Mouse (Mus musculus) forebrain, embryonic 13.5 days (tissue): ENCODE results near the gene Dmbx1. TPM values are rescaled to one million over a fixed set of nuclear protein-coding genes. Genes with fewer than 3 reads are reported as not detected.
A peak's percentile ranks its signal among the peaks of the same experiment; 100 is the strongest.

Experiments used
- ATAC-seq: fragments of 200-750 bp; cut with Nextera tagmentation; 2 replicates; pipeline ENCODE4 v1.8.0; 2017
- H3K27ac ChIP-seq: fragments of 300-500 bp; sonication (generic); 2 replicates; pipeline ENCODE4 v1.5.1; 2015; ENCODE audit warnings: inconsistent platforms, mild to moderate bottlenecking, moderate library complexity
- H3K27me3 ChIP-seq: fragments of 300-500 bp; sonication (generic); 2 replicates; pipeline ENCODE4 v1.6.1; 2015; ENCODE audit warnings: mild to moderate bottlenecking, inconsistent platforms
- H3K36me3 ChIP-seq: fragments of 300-500 bp; sonication (generic); 2 replicates; pipeline ENCODE4 v1.6.1; 2015; ENCODE audit warnings: mild to moderate bottlenecking, inconsistent platforms; ENCODE audit not compliant: poor library complexity, severe bottlenecking
- H3K4me1 ChIP-seq: fragments of 300-500 bp; sonication (generic); 2 replicates; pipeline ENCODE4 v1.6.1; 2015; ENCODE audit warnings: inconsistent platforms
- H3K4me2 ChIP-seq: fragments of 300-500 bp; sonication (generic); 2 replicates; pipeline ENCODE4 v1.6.1; 2015; ENCODE audit warnings: inconsistent platforms, mild to moderate bottlenecking, moderate library complexity
- H3K4me3 ChIP-seq: fragments of 300-500 bp; sonication (generic); 2 replicates; pipeline ENCODE4 v1.5.1; 2015; ENCODE audit warnings: mild to moderate bottlenecking, inconsistent platforms
- H3K9ac ChIP-seq: fragments of 300-500 bp; sonication (generic); 2 replicates; pipeline ENCODE4 v1.6.1; 2015; ENCODE audit warnings: mild to moderate bottlenecking, inconsistent platforms
- H3K9me3 ChIP-seq: fragments of 300-500 bp; sonication (generic); replicated peaks from 2 replicates; pipeline ENCODE4 v1.6.1; 2016; ENCODE audit warnings: inconsistent platforms
- WGBS: fragments of 180-500 bp; shearing (Covaris S2); methylation state at CpG from one replicate; pipeline ENCODE4 v1.1.7; 2015; 5-methylcytosine and 5-hydroxymethylcytosine counted together
- polyA plus RNA-seq: library from polyadenylated mRNA; unstranded; fragments of >200 nt; fragmentation: Nextera tagmentation; extraction: Ambion mirVana; gene quantifications from 2 replicates; pipeline ENCODE4 v1.2.1, GENCODE M21; 2015

The Dmbx1 gene
- polyA plus RNA-seq, 1 experiment from 2014 or later, result 0.09 TPM

DNA sequence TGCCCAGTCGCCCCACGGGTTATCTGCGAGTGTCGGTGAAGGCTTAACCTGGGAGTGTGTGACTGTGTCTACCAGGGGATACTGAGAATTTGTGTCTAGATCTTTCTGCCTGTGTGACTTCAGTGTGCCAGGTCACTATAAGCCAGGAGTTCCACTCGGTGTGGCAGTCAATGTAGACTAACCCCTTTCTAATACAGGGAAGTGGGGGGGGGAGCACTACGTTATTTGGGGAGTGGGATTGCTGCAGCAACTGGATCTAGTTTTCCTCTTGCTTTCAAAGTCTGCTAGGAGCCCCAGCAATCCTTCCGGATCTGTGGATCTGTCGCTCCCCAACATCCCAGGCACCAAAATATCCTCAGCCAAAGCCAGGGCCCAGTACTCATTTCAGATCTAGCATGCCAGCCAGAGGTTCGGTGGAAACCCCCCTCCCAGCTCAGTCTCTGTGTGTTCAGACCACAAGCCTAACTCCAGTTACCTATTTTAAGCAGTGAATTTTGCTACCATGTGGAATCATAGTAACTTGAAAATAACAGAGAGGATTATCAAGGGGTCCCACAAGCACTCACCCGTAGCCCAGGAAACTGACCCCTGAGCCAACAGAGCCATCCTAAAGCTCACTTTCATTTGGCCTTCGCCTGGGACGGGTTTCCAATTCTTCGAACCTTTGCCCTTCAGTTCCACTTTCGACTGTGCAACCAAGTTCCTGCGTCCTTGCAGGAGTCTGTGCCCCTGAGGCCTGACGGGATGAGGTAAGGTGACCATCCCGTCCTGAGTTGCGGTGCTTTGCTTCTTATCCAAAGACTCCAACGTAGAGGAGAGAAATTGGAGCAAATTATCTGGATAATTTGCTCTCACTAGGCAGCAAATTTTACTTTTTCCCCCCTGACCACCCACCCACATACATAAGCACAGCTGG is 2.4 kb downstream of the Dmbx1 start:
- no peak overlapping the region for H3K4me2 ChIP-seq
- no peaks in the 10 kb centered on the region for H3K9me3 ChIP-seq
- ATAC-seq, result no peak
- H3K4me1 ChIP-seq, result peaks cover 25% of the 10 kb centered on the region
- no peak overlapping the region for H3K4me3 ChIP-seq
- WGBS, result 3% methylated on average over 19 of the region's 19 CpGs
- H3K27ac ChIP-seq, result no peak overlapping the region
- peaks cover 99% of the 10 kb centered on the region for H3K27me3 ChIP-seq
- H3K9ac ChIP-seq, result no peak overlapping the region
- H3K36me3 ChIP-seq, result no peaks in the 10 kb centered on the region

- no peaks in the 10 kb centered on the region for H3K9me3 ChIP-seq
- ATAC-seq, result no peak
- H3K27ac ChIP-seq, result no peak overlapping the region
- peaks cover 99% of the 10 kb centered on the region for H3K27me3 ChIP-seq
- peaks cover 25% of the 10 kb centered on the region for H3K4me1 ChIP-seq
- no peaks in the 10 kb centered on the region for H3K36me3 ChIP-seq
- peak overlapping the region; percentile 15; the same call in 1 of the 2 replicates for H3K4me3 ChIP-seq
- H3K4me2 ChIP-seq, result no peak overlapping the region
- WGBS, result under 1% methylated on average over 20 of the region's 20 CpGs
- no peak overlapping the region for H3K9ac ChIP-seq
Measured at GRCm38 (mm10) chr4:115936646-115937045, 3.1 kb downstream of the Dmbx1 start.

DNA sequence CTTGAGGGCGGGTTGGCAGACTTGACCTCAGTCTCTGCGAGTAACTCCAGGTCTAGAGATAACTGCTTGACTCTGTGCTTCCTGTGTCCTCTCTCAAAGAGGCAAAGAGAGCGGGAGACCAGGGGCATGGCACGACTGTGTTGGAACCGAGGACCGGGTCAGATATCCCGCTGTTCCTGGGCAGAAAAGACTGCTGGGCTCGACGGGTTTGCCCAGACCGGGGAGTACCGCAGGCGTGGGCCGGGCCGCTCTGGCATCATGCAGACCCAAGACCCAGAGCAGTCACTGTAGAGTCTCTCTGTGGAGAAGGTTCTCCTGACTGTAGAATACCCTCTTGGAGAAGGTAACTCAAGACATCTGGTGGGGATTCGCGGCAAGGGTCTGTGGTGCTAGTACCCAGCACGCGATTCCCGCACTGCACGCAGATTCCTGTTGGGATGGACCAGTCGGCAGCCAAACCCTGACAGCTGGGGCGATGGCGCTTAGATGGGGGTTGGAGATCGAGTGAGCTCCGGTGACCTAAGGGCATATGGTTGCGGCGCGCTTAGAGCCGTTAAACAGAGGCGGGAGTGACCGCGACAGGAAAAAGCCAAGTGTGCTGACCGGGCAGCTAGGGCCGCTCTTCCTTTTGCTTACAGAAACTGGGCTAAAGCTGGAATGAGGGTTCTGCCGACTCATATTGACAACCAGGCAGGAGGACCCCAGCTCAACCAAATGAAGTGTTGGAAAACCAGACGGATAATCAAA is 3.7 kb downstream of the Dmbx1 start:
- Histone ChIP-seq H3K4me3 (no peak overlapping the region), H3K4me1 (peaks cover 25% of the 10 kb centered on the region), H3K27me3 (peaks cover 99% of the 10 kb centered on the region), H3K9me3 (no peaks in the 10 kb centered on the region), H3K4me2 (no peak overlapping the region), H3K27ac (no peak overlapping the region), H3K36me3 (no peaks in the 10 kb centered on the region), H3K9ac (no peak overlapping the region)
- ATAC-seq, result 0 out of 2 replicates have a peak, but pooled peaks have one; percentile 21
- WGBS, result 1% methylated on average over 36 of the region's 36 CpGs

- H3K9me3 ChIP-seq, result no peaks in the 10 kb centered on the region
- H3K4me3 ChIP-seq, result no peak overlapping the region
- ATAC-seq, result no peak
- H3K9ac ChIP-seq, result no peak overlapping the region
- H3K27me3 ChIP-seq, result peaks cover 97% of the 10 kb centered on the region
- H3K36me3 ChIP-seq, result no peaks in the 10 kb centered on the region
- no peak overlapping the region for H3K27ac ChIP-seq
- peaks cover 12% of the 10 kb centered on the region for H3K4me1 ChIP-seq
- 52% methylated on average over 13 of the region's 13 CpGs for WGBS
- H3K4me2 ChIP-seq, result no peak overlapping the region
Measured at GRCm38 (mm10) chr4:115931556-115932088, 8.1 kb downstream of the Dmbx1 start.

- Histone ChIP-seq H3K27ac (no peak overlapping the region), H3K27me3 (peaks cover 76% of the 10 kb centered on the region), H3K4me1 (no peaks in the 10 kb centered on the region), H3K36me3 (no peaks in the 10 kb centered on the region), H3K4me2 (no peak overlapping the region), H3K9ac (no peak overlapping the region), H3K9me3 (no peaks in the 10 kb centered on the region), H3K4me3 (no peak overlapping the region)
- 75% methylated on average over 7 of the region's 7 CpGs for WGBS
- no peak for ATAC-seq
Measured at GRCm38 (mm10) chr4:115927637-115928036, 12.1 kb downstream of the Dmbx1 start.

GRCm38 (mm10) chr4:115923262-115923880 is 16.4 kb downstream of the Dmbx1 start:
- no peak overlapping the region for H3K4me2 ChIP-seq
- H3K27ac ChIP-seq, result no peak overlapping the region
- H3K27me3 ChIP-seq, result peaks cover 56% of the 10 kb centered on the region
- H3K9me3 ChIP-seq, result no peaks in the 10 kb centered on the region
- H3K4me1 ChIP-seq, result no peaks in the 10 kb centered on the region
- 80% methylated on average over 16 of the region's 16 CpGs for WGBS
- no peaks in the 10 kb centered on the region for H3K36me3 ChIP-seq
- ATAC-seq, result no peak
- H3K9ac ChIP-seq, result no peak overlapping the region
- no peak overlapping the region for H3K4me3 ChIP-seq

DNA sequence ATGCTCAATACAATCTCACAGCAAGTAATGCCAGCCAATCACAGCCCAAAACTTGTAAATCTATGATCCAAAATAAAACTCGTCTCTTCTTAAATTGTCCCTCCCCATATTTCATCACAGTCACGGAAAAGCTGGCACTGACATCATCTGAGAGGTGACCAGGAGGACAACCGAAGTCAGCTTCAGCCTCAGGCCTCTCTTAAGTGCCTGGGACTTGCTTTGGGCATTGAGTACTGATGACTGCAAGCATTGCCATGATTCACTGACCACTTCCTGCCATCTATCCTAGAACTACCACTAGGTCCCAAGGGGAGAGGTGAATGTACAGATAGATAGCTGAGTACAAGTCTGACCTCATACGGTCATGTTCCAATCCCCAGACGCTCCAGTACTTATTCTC is 17.0 kb downstream of the Dmbx1 start:
- H3K27me3 ChIP-seq, result peaks cover 56% of the 10 kb centered on the region
- no peak overlapping the region for H3K9ac ChIP-seq
- H3K4me1 ChIP-seq, result no peaks in the 10 kb centered on the region
- no peak for ATAC-seq
- no peak overlapping the region for H3K4me3 ChIP-seq
- H3K9me3 ChIP-seq, result no peaks in the 10 kb centered on the region
- no peak overlapping the region for H3K27ac ChIP-seq
- H3K36me3 ChIP-seq, result no peaks in the 10 kb centered on the region
- WGBS, result 89% methylated on average over 5 of the region's 5 CpGs
- no peak overlapping the region for H3K4me2 ChIP-seq

- peaks cover 65% of the 10 kb centered on the region for H3K27me3 ChIP-seq
- H3K27ac ChIP-seq, result no peak overlapping the region
- no peak for ATAC-seq
- no peaks in the 10 kb centered on the region for H3K36me3 ChIP-seq
- H3K4me3 ChIP-seq, result no peak overlapping the region
- no peak overlapping the region for H3K4me2 ChIP-seq
- H3K9ac ChIP-seq, result no peak overlapping the region
- H3K4me1 ChIP-seq, result no peaks in the 10 kb centered on the region
- no peaks in the 10 kb centered on the region for H3K9me3 ChIP-seq
- WGBS, result 76% methylated on average over 16 of the region's 16 CpGs
Measured at GRCm38 (mm10) chr4:115919911-115920310, 19.8 kb downstream of the Dmbx1 start.

GRCm38 (mm10) chr4:115911586-115911985 is 28.1 kb downstream of the Dmbx1 start:
- Histone ChIP-seq H3K4me2 (no peak overlapping the region), H3K4me1 (peaks cover 13% of the 10 kb centered on the region), H3K9ac (no peak overlapping the region), H3K4me3 (no peak overlapping the region), H3K27me3 (peaks cover 60% of the 10 kb centered on the region), H3K27ac (no peak overlapping the region), H3K36me3 (no peaks in the 10 kb centered on the region), H3K9me3 (no peaks in the 10 kb centered on the region)
- WGBS, result 2% methylated on average over 4 of the region's 4 CpGs
- ATAC-seq, result no peak

DNA sequence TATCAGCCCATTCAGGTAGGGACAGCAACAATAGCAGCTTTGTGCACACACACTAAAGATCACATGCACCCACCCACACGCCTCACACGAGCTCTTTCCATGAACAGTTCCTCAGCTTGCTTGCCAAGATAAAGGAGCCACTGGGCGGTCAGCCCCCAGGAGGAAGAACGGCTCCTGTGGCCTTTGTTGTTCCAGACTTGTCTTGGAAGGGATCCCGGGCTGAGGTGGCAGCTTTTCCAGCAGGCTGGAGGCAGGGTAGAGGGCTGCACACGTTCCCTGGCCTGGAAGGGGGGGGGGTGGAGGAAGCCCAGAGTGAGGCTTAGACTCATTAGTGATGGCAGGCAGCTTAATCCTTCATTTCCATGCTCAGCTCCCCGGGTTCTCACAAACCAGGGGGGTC is 31.1 kb downstream of the Dmbx1 start:
- H3K4me2 ChIP-seq, result no peak overlapping the region
- peaks cover 73% of the 10 kb centered on the region for H3K27me3 ChIP-seq
- ATAC-seq, result peak; percentile 88
- WGBS, result 3% methylated on average over 7 of the region's 7 CpGs
- H3K27ac ChIP-seq, result no peak overlapping the region
- H3K4me3 ChIP-seq, result no peak overlapping the region
- peaks cover 32% of the 10 kb centered on the region for H3K4me1 ChIP-seq
- H3K36me3 ChIP-seq, result no peaks in the 10 kb centered on the region
- no peaks in the 10 kb centered on the region for H3K9me3 ChIP-seq
- no peak overlapping the region for H3K9ac ChIP-seq

GRCm38 (mm10) chr4:115907994-115908393 is 31.7 kb downstream of the Dmbx1 start:
- 64% methylated on average over 1 of the region's 1 CpGs for WGBS
- no peak for ATAC-seq
- H3K9me3 ChIP-seq, result no peaks in the 10 kb centered on the region
- no peaks in the 10 kb centered on the region for H3K36me3 ChIP-seq
- H3K27ac ChIP-seq, result no peak overlapping the region
- H3K4me3 ChIP-seq, result no peak overlapping the region
- H3K4me2 ChIP-seq, result no peak overlapping the region
- H3K9ac ChIP-seq, result no peak overlapping the region
- peaks cover 32% of the 10 kb centered on the region for H3K4me1 ChIP-seq
- peaks cover 72% of the 10 kb centered on the region for H3K27me3 ChIP-seq

DNA sequence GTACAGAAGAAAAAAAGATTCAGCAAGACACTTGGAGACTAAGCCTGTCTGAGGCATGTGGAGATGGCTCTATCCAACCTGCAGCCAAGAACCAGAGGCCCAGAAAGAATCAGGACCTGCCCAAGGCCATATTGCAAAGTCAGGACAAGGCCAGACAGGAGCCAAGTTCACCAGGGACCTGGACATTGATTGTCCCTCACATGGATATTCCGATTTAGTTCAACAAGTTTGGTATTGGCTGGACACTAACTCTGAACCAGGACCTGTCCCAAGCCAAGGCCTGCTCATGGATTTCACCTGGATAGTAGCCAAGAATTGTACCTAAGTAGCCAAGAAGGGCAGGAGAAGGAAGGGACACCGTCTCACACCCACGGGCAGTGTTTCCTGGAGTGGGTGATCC is 32.9 kb downstream of the Dmbx1 start:
- 90% methylated on average over 3 of the region's 3 CpGs for WGBS
- no peak overlapping the region for H3K4me2 ChIP-seq
- H3K9me3 ChIP-seq, result no peaks in the 10 kb centered on the region
- no peak overlapping the region for H3K27ac ChIP-seq
- H3K4me3 ChIP-seq, result no peak overlapping the region
- H3K36me3 ChIP-seq, result no peaks in the 10 kb centered on the region
- no peak overlapping the region for H3K9ac ChIP-seq
- H3K27me3 ChIP-seq, result peaks cover 77% of the 10 kb centered on the region
- no peak for ATAC-seq
- H3K4me1 ChIP-seq, result peaks cover 32% of the 10 kb centered on the region
